Mouse (Mus musculus) pancreas, adult 10 weeks (tissue): Measurements from ENCODE around the gene Pnisr. TPM values are rescaled to one million over a fixed set of nuclear protein-coding genes. Genes with fewer than 3 reads are reported as not detected.

Experiments used
- polyA plus RNA-seq: library from polyadenylated mRNA; stranded (reverse); fragments of 350-450 nt; fragmentation: Illumina TruSeq; extraction: RNeasy Lipid Tissue Mini Kit (QIAGEN cat#74804); gene quantifications from one replicate; pipeline ENCODE4 v1.2.3, GENCODE M21; 2015; ENCODE audit warnings: low read depth, low replicate concordance; ENCODE audit not compliant: insufficient read depth

Pnisr gene
- polyA plus RNA-seq = 37.7 TPM

GRCm38 (mm10) chr4:21847481-21848286 lies at the start of gene Pnisr:
TSS of gene Pnisr (plus strand) at chr4:21847583.

GRCm38 (mm10) chr4:21879565-21880220 lies 32.3 kb downstream of the Pnisr start, which contains the start of gene Coq3:
TSS of gene Coq3 (plus strand) at chr4:21879673.

Other genes starting within 250 kb of the Pnisr start
- not detected for gene Prdm13, start 161.6 kb upstream of the Pnisr start, polyA plus RNA-seq
- 6.3 TPM for gene Ccnc, start 119.9 kb upstream of the Pnisr start, polyA plus RNA-seq
- gene Usp45, start 80.4 kb upstream of the Pnisr start, polyA plus RNA-seq = 2.8 TPM
- gene Tstd3, start 80.4 kb upstream of the Pnisr start, polyA plus RNA-seq = 2.3 TPM
- gene Coq3, start 32.1 kb downstream of the Pnisr start, polyA plus RNA-seq = 3.4 TPM
- gene Faxc, start 83.7 kb downstream of the Pnisr start, polyA plus RNA-seq = 0.41 TPM